Mouse (Mus musculus) frontal cortex, postnatal 36 days (tissue): ENCODE measurements at regions not wholly inside any gene's neighbourhood (a gene's known extent, or its start where the extent isn't known, plus 50 kb on each side); places are given as distances from the start of the nearest gene placed in this dataset.

Experiments used
- DNase-seq, 2 experiments: peaks; one replicate each; pipeline ENCODE4 v3.0.0; 2022; ENCODE audit warnings: low spot score in 2 of 2

DNA sequence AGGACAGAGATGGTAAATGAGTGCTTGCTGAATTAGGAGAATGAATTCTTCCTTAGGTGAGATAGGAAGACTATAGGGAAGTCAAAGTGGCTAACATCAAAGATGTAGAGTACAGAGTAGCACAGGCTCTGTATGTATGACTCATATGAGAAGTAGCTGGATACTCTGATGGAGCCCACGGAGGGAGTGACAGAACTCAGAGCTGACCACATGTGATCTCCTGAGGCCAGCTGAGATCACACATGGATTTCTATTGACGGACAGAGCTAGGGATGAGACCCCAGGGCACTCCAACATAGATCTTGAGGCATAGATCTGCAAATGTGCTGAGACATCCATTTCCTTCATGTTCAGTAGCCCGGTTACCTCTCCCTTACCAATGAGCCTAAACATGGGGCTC, 66.0 kb downstream of the Cops8 start:
- no peak for DNase-seq

DNA sequence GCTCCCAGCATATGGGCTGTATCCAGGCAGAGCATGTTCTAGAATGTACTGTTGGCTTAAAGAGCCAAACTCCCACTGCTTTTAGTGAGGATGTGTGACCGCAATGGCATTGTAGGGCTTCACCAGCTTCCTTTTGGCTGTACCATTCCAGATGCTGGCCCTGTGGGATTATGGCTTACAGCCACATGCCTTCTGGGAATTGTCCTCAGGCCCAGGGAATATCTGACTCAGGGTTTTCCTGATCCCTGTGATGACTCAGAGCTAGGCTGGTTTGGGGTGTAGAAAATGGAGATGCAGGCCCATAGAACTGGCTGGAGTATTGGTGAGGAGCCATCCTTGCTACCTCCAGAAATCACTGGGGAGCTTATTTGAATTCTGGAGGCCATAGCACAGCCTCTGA, 66.5 kb downstream of the Cops8 start:
- no peak for DNase-seq

DNA sequence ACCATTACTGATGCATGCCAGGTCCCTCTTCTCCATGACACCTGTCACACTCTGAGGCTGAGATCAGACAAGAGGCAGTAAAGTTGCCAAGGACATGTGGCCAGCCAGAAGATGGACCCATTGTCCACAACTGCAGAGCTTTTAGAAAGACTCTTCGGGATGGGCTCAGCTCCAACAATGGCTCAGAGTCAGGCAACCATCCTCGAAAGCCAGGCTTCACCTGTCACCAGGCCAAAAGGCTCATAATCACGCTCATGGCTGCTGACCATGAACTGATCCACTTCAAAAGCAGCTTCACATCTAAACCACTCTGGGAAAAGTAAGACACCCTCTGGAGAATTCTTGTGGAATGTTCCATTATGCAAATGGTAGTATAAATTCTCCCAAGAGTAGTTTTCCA, 67.6 kb downstream of the Cops8 start:
- DNase-seq: no peak

DNA sequence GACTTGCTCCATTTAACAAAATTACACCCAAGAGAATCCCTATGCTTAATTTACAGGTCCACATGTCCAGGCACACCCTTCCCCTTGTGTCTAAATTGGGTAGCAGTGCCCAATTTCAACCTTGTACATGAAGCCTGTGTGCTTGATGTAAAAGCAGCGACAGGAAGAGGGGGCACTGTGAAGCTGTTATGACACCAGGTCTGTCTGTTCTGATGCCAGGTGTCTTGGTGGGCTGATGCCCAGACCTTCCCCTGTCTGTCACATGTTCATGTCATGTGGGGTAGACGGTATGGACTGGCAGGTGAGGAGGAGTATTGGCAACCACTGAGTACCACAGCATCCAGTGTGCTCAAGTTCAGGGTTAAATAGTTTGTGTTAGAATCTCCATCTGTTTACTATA, 71.0 kb downstream of the Cops8 start:
- no peak for DNase-seq

DNA sequence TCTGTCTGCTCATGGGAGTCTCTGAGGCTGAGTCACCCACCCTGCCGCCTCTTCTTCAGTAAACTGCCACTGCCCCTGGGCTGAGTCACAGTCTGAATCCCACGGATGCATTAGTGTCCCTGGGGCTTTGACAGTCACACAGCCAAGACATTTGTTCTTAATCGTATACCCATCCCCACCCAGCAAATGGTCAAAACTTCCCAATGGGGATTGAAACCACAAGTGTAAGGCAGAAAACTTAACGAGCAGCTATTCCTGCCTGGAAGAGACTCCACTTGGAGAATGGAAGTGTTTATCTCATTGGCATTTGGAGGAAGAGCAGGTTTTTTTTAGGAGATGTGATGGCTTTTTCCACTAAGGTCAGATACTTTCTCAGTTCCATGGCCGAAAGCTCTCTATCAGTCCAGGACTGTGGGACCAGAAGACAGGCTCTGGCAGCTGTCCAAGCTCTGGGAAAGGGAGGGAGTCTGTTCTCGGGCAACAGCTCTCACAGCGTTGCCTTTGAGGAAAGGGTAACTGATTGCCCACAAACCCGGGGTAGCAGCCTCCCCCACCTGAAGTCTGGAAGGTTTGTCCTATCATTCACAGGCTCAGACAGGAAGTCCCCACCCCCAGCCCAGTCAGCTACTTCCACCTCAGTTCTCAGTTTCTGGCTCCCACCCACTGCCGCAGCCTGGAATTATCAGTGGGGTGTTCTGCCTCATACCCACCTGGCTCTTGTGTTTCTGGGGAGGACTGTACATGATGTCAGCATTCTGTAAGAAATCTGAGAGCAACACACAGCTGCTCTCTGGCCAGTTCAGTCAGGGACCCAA, 73.6 kb downstream of the Cops8 start:
- DNase-seq: no peak

DNA sequence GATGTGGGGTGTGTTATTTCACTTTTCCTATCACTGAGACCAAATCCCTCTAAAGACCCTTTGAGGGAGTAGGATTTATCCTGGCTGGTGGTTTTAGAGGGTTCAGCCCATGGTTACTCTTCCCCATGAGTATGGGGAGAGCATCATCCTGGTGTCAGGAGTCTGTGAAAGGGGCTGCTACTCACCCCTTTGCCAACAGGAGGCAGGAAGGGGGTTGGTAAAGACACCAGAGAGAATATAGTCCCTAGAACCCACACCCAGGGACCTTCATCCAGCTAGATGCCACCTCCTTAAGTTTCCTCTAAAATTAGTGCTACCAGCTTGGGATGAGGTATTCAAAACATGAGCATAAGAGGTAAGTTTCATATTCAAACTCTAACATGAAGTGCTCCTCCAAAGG, 74.4 kb downstream of the Cops8 start:
- no peak for DNase-seq

DNA sequence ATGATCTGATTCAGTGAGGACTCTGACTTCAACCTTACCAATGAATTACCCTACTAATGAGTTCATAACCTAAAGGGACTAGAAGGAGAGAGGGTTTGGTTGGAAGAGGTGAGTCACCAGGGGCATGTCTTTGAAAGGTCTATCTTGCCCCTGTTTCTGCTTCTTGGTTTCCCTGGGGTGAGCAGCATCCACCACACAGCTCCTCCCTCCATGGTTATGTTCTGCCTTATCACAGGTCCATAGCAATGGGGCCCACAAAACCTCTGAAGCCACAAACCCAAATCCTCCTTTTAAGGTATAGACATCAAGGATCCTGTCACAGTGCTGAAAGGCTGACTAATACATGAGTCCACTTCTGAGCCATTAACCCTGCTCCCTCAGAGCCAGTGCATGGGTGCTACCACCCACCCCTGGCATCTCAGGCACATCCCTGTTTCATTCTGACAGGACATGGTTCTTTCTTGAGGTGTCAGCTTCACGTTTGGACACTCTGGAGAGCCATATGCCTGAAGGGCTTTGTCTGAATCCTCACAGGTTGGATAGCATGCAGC, 74.9 kb downstream of the Cops8 start:
- no peak for DNase-seq

DNA sequence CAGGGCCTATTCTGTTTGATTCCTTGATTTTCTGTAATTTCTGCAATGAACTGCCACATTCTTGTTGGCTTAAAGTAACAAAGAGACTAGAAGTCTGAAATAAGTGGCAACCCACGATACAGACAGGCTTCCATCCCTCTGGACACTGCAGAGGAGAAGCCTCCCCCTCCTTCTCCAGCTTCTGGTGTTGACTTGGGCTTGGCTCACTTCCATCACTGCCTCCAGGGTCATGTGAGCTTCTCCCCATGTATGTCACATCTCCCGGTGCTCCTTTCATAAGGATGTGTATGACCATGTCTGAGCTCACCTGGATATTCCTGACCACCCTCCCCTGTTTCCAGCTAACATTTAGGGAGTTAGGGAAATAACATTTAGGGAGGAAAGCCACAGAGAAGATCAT, 75.6 kb downstream of the Cops8 start:
- no peak for DNase-seq

DNA sequence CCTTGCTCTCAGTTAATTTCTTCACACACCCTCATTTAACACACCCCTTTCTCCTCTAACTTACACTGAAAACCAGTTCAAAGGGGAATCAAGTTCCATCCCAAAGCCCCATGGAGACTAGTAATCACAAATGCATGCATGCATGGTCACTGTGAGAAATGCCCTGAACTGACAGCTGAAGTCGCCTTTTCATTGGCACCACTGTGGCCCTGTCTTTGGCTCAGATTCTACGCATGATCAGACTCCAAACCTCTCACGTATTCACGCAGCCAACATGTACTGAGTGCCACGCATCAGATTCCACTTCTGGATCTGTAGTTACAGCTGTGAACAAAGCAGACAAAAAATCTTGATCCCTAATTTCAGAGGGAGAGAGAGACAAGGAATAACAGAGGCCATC, 85.3 kb downstream of the Cops8 start:
- no peak for DNase-seq

DNA sequence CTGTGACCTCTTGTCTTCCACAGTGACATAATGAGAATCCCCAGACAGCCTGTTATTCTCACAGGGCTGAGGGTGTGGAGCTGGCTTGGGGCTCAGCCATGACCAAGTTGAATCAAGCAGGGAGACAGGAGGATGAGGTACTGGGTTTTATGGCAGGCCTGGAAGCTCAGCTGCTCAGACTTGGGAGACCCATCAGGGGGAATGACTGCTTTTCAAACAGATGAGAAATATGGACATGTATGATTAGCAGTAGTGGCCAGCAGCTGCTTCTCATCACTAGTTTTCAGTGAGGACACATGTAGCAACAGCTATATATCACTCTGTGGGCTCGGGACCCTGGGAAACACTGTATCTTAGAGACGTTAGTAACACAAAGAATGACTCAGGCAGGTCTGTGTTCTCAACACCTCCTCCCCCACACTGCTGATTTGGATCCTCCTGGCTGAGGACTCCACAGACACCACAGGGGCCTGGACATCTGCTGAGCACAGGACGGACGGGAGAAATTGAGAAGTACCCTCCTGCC, 87.9 kb downstream of the Cops8 start:
- peak; percentile 53 to 56 for DNase-seq

DNA sequence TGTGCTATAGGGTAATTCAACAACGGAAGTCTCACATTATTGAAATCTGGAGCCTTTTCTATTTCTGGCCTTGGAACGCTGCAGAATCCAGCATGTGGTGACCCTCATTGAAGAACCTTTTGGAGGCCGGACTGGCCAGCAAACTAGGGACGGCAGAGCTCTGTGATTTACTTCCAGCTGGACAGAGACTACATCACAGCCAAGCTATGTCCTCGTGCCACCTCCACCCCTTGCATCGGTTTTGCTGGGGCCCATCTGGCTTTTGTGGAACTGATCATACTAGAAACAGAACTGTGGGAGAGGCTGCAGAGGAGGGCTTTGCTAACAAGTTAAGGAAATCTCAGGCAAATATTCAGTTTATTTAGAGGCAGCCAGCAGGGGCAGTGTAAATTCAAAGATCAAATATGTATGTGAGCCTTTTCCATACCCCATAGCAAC, 88.4 kb downstream of the Cops8 start:
- peak; percentile 59 to 62 for DNase-seq

DNA sequence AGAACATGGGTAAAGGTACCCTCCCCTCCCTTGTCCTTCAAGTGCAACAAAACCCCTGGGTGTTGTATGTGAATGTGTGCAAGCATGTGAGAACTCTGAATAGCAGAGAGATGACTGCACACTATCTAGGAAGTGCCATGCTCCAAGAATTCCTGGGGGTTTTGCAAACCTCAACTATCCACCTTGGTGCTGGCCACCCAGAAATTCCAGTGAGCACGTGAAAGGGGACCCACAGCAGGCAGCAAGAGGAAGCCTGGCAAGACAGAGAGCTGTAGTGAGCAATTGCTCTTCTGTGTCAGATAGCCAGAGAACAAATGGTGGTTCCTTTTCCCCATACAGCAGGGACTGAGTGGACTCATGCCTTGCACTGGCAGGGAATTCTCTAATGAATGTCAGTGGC, 90.1 kb downstream of the Cops8 start:
- DNase-seq: no peak

DNA sequence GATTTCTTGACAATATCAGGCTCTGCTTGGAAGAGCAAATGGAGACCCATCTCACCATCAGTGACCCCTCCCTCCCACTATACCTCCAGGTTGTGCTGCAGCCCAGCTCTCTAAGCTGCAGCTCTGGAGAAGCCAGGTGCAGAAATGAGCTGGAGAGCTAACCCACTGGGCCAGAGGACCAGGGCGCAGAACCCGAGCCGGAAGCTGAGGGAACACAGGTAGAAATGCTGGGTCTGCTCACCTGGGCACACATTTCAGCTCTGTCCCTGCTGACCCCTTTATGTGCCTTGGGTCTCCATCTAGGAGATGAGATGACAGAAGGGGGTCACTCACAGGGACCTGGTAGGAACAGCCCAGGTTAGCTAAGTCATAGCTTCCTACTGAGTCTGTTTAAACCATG, 92.0 kb downstream of the Cops8 start:
- DNase-seq: no peak

DNA sequence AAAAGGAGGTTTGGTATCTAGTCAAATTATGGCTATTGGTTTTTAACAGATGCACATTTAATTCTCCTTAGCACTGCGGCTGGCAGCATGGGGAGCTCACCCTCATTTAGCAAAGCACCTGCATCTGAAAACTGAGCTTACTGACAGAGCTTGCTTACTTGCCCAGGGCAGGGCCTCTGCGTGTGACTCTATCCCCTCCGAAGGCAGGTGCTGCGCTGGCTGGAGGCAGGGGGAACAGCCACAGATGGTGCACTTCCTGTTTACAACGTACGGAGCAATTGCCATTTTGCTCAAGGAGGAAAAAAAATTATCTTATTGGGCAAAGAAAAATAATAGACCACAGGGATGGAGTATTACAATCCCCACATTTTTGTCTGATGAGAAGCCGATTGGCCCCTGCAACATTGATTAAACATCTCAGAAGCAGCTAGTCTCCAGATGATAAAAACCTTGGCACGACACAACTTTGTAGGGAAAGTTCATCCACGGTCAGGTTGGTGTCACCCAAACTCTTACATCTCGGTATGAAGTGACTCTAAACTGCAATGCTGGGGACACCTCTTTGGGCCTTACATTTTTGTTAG, 92.5 kb downstream of the Cops8 start:
- DNase-seq: no peak

DNA sequence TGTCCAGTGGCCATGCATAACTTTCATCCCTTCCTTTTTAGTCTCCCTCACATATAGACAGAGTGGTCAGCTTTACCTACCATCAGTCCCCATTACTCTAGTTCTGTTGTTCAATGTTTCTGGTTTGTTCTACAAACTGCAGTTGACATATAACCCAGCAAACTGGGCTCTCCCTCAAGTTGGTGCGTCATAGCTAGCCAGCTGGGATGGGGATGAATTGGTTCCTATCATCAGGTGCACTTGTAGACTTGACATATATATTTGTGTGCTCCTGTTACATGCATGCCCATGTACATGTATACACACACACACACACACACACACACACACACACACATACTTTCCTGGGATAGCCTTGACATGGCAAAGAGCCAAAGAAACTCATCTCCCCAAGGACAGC, 93.2 kb downstream of the Cops8 start:
- no peak for DNase-seq

DNA sequence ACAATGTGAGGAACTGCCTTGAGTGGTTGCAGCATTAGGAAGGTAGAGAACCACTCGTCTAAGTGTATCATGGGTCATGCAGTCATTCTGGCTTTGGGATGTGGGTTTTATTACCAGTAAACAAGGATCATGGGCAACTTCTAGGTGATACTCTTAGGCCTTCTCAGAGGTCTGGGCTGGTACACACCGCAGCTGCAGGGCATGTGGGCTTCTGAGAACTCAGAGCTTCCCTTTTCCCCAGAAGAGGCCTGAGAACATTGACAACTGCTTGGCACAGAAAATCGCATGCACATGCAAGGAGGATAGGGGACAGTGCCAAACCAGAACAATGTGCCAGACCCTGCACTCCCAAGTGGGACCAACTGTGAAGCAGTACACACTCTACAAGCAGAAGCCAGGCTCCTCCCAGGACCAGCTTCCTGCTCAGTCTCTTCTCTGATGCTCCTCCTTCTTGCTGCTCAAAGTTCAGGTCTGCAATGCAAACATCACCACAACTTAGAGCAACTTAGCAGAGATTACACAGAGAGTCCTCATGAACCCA, 94.3 kb downstream of the Cops8 start:
- no peak for DNase-seq

DNA sequence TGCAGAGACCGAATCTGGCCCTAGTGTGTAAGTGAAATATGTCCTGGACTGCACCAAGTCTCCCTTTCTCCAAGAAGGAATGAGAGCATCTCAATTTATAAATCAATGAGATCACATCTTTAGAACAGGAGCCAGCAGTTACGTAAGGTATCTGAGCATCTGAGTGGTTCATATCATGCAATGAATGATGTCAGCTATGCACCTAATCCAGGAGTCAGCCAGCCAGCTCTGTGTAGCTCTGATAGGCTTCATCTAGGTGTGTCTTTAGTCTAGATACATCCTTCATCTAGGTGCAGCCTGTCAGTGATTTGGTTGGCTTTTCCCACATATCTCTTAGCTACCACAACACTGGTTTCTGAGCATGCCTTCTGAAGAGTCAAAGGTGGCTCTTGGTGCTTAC, 95.8 kb downstream of the Cops8 start:
- no peak for DNase-seq

DNA sequence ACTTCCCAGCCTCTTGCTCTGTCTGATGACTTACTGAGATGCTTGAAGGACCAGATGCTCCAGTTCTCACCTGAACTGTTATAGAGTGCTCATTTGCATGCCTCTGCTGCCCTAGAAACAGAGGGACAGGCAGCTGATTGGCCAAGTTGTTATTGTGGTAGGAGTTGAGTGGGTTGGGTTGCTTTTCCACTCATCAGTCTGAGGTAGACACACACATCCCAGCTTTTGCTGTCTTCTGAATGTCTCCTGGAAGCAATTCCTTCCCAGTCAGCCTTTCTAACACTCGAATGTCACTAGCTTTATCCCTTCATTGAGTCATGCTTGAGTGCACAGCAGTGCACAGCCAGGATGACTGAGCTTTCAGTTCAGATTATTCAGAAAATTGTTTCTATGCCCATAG, 99.0 kb downstream of the Cops8 start:
- peak; percentile 7 to 23 for DNase-seq

DNA sequence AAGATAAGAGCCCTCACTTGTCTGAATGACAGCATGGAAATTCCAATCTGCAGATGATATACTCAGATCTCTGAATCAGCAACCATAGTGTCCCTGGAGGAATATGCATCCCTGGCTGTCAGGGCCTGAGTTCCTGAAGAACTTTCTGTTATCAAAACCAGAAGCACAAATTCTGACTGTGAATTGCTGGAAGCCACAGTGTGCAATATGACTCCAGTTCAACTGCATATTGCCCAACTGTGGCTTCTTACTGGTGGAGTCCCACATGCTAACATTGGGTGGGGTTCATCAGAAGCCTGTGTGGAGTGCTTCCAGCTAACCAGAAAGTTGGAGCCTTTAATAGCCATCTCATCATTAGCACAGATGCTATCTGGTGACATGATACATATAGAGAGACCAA, 103.6 kb downstream of the Cops8 start:
- DNase-seq: no peak

DNA sequence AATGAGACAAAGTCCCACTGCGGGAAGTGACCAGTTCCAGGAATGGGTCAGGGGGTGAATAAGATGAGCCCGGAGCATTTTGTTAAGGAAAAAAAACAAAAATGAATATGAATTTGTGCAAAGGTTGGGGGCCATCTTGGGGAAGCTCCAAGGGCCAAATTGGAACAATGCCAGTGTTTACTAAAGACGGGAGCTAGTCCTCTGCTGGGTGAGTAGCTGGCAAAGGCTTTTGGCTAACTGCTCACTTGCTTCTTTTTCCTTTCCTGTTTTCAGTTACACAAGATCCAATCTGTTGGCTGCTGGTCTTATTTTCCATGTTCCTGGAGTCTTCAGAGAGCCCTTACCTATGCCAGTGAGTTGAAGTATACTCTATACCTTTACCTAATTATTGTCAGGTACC, 107.0 kb downstream of the Cops8 start:
- no peak for DNase-seq

DNA sequence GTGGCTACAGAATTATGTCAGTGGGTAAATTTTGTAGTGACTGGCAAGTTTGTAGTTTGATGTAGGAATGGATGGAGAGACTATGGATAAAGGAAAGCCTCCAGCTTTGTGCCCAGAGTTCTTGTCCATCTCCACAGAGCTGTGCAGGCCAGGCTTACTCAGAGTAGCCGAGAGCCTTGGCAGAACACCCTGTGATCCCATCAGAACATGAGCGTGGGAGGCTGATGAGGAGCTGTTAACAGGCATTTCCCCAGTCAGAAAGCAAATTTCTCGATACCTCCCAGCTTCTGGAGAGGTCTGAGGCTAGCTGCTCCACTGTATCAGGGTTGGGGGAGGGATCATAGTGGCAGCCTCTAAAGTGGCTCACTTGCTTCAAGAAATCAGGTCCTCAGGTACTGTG, 107.8 kb downstream of the Cops8 start:
- no peak for DNase-seq

DNA sequence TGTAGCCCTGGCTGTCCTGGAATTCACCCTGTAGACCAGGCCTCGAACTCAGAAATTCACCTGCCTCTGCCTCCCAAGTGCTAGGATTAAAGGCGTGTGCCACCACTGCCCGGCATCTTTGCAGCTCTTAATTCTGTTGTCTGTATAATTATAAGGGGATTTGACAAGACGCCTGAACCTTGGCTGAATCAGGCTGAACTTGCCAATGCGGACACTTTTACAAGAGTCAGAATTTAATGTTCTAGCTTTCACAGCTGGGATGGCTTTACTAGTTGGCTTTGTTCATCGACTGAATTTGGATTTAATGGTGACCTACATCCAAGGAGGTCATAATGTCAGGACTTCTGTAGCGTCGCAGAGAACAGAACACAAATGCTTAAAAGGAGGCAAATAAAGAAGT, 108.3 kb downstream of the Cops8 start:
- no peak for DNase-seq
